Mouse (Mus musculus) cortical plate, adult 2 months (tissue): ENCODE measurements at regions not wholly inside any gene's neighbourhood (a gene's known extent, or its start where the extent isn't known, plus 50 kb on each side); places are given as distances from the start of the nearest gene placed in this dataset.

Experiments
- CTCF ChIP-seq: fragments of 200-500 bp; IDR thresholded peaks from 2 replicates; pipeline ENCODE4 v1.5.1; 2011; ENCODE audit warnings: mild to moderate bottlenecking, control low read depth, low read length; ENCODE audit not compliant: insufficient read depth; ENCODE audit errors: extremely low read depth
- POLR2A ChIP-seq: fragments of 200-500 bp; IDR thresholded peaks from 2 replicates; pipeline ENCODE4 v1.6.1; 2011; ENCODE audit warnings: mild to moderate bottlenecking, low read length, control low read depth; ENCODE audit not compliant: insufficient read depth; ENCODE audit errors: extremely low read depth

GRCm38 (mm10) chr6:11550473-11550872, 356.8 kb downstream of the Ndufa4 start:
- TF ChIP-seq CTCF (no peak), POLR2A (no peak)
